Mouse (Mus musculus) heart, embryonic 15.5 days (tissue): Measurements from ENCODE around the gene Oxtr. TPM values are rescaled to one million over a fixed set of nuclear protein-coding genes. Genes with fewer than 3 reads are reported as not detected.

Experiments
- ATAC-seq: fragments of 200-750 bp; cut with Nextera tagmentation; replicated peaks from 2 replicates; pipeline ENCODE4 v1.8.0; 2017; ENCODE audit warnings: low read depth, moderate TSS enrichment; ENCODE audit not compliant: insufficient number of reproducible peaks, insufficient read depth, low FRiP score
- H3K27ac ChIP-seq: fragments of 300-500 bp; sonication (generic); 2 replicates; pipeline ENCODE4 v1.5.1; 2015; ENCODE audit warnings: mild to moderate bottlenecking, inconsistent platforms
- H3K27me3 ChIP-seq: fragments of 300-500 bp; sonication (generic); 2 replicates; pipeline ENCODE4 v1.6.1; 2015; ENCODE audit warnings: inconsistent platforms
- H3K36me3 ChIP-seq: fragments of 300-500 bp; sonication (generic); 2 replicates; pipeline ENCODE4 v1.6.1; 2015; ENCODE audit warnings: mild to moderate bottlenecking, inconsistent platforms
- H3K4me1 ChIP-seq: fragments of 300-500 bp; sonication (generic); replicated peaks from 2 replicates; pipeline ENCODE4 v1.6.1; 2015; ENCODE audit warnings: inconsistent platforms
- H3K4me2 ChIP-seq: fragments of 300-500 bp; sonication (generic); 2 replicates; pipeline ENCODE4 v1.6.1; 2015; ENCODE audit warnings: inconsistent platforms, mild to moderate bottlenecking, moderate library complexity
- H3K4me3 ChIP-seq: fragments of 300-500 bp; sonication (generic); 2 replicates; pipeline ENCODE4 v1.5.1; 2015; ENCODE audit warnings: mild to moderate bottlenecking, inconsistent platforms
- H3K9ac ChIP-seq: fragments of 300-500 bp; sonication (generic); 2 replicates; pipeline ENCODE4 v1.6.1; 2015; ENCODE audit warnings: mild to moderate bottlenecking, inconsistent platforms
- H3K9me3 ChIP-seq: fragments of 300-500 bp; sonication (generic); replicated peaks from 2 replicates; pipeline ENCODE4 v1.6.1; 2016; ENCODE audit warnings: inconsistent platforms
- WGBS: fragments of 180-500 bp; shearing (Covaris S2); methylation state at CpG from one replicate; pipeline ENCODE4 v1.1.7; 2015; ENCODE audit warnings: mixed read lengths; 5-methylcytosine and 5-hydroxymethylcytosine counted together
- polyA plus RNA-seq: library from polyadenylated mRNA; unstranded; fragments of >200 nt; fragmentation: Nextera tagmentation; extraction: Ambion mirVana; gene quantifications from 2 replicates; pipeline ENCODE4 v1.2.1, GENCODE M21; 2015

Gene Oxtr
- polyA plus RNA-seq, 1 experiment from 2014 or later, result 0.21 TPM

DNA sequence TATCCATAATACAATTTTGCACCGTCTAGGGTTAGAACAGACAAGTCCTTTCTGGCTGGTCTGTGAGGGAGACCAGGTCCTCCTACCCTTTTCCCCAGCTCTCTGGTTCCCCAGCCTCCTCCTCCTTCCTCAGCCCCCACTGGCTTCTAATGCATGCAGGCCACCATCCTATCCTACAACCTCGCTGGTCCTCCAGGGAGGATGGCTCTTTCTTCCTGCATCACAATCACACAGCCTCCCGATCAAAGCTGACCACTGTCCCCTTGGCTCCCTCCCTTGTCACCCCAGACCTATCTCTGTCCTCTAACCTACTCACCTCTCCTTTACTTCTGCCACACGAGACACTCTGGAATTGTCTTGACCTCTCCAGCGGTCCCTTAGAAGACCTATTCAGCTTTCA, 1.8 kb downstream of the Oxtr start:
- Histone ChIP-seq H3K27ac (no peak overlapping the region), H3K4me1 (peaks cover 22% of the 10 kb centered on the region), H3K9ac (no peak overlapping the region), H3K4me2 (no peak overlapping the region), H3K27me3 (peaks cover 65% of the 10 kb centered on the region), H3K4me3 (no peak overlapping the region), H3K9me3 (no peaks in the 10 kb centered on the region), H3K36me3 (no peaks in the 10 kb centered on the region)
- no peak for ATAC-seq
- WGBS, result 85% methylated on average over 5 of the region's 5 CpGs

DNA sequence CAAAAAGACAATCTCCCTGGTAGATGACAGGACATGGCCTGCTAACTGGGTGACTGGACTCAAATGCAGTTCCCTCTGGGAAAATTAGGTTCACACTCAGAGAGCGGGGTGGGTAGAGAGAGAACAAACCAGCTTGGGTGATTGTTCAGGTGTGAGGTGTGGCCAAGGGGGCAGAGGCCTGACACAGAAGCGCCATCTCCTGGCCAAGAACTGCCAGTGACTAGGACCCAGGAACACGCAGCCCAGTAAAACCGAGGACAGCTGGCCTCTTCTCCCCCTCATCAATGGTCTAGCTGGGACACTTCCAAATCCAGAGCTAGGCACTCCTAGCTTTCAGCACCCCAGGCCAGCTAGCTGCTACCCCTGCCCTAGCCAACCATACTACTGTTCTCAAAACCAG, 5.4 kb downstream of the Oxtr start:
- H3K9me3 ChIP-seq, result no peaks in the 10 kb centered on the region
- H3K4me1 ChIP-seq, result peaks cover 7% of the 10 kb centered on the region
- H3K4me3 ChIP-seq, result no peak overlapping the region
- no peak overlapping the region for H3K27ac ChIP-seq
- peaks cover 47% of the 10 kb centered on the region for H3K27me3 ChIP-seq
- no peaks in the 10 kb centered on the region for H3K36me3 ChIP-seq
- no peak for ATAC-seq
- WGBS, result 6% methylated on average over 4 of the region's 4 CpGs
- no peak overlapping the region for H3K9ac ChIP-seq
- no peak overlapping the region for H3K4me2 ChIP-seq

DNA sequence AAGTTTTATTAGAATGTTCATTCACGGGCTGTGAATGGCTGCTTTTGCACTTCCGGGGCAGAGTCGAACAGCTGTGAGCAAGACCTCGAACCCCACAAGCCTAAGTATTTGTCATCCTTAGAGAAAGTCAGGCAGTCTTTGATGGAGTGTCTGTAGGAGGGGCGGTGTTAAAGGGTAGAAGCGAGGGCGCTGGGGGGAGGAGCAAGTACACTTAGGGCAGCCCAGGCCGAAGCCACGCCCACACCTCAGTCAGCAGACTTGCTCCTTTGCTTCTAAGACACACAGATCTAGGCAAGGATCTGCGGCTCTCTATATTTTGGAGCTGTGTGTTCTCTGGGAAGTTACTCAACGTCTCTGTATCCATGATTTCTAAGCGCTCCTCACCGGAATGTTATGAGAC, 9.9 kb downstream of the Oxtr start:
- H3K4me2 ChIP-seq, result no peak overlapping the region
- no peak overlapping the region for H3K9ac ChIP-seq
- peaks cover 9% of the 10 kb centered on the region for H3K27me3 ChIP-seq
- H3K4me1 ChIP-seq, result no peaks in the 10 kb centered on the region
- no peaks in the 10 kb centered on the region for H3K9me3 ChIP-seq
- H3K4me3 ChIP-seq, result no peak overlapping the region
- 41% methylated on average over 13 of the region's 13 CpGs for WGBS
- no peaks in the 10 kb centered on the region for H3K36me3 ChIP-seq
- no peak for ATAC-seq
- no peak overlapping the region for H3K27ac ChIP-seq

DNA sequence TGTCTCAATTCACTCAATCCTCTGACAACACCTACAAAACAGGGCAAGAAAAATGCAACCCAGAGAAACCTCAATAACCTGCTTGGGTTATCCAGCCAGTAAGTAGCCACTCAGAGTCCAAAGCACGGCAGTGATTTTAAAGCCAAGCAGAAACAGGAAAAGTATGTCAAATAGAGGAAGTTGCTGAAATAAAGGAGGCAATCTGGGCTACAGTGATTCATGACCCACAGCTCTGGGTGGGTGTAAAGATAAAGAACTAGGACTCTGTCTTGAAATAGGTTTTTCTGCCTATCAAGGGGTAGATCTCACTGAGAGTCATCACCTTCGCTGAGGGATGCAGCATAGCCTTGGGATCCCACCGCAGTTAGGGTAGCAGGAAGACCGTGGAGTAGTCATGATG, 18.1 kb downstream of the Oxtr start:
- Histone ChIP-seq H3K4me1 (no peaks in the 10 kb centered on the region), H3K9ac (no peak overlapping the region), H3K27ac (no peak overlapping the region), H3K9me3 (no peaks in the 10 kb centered on the region), H3K27me3 (no peaks in the 10 kb centered on the region), H3K4me3 (no peak overlapping the region), H3K4me2 (no peak overlapping the region), H3K36me3 (0 out of 2 replicates have a peak, but pooled peaks cover 5% of the 10 kb centered on the region)
- no peak for ATAC-seq
- 78% methylated on average over 4 of the region's 4 CpGs for WGBS

DNA sequence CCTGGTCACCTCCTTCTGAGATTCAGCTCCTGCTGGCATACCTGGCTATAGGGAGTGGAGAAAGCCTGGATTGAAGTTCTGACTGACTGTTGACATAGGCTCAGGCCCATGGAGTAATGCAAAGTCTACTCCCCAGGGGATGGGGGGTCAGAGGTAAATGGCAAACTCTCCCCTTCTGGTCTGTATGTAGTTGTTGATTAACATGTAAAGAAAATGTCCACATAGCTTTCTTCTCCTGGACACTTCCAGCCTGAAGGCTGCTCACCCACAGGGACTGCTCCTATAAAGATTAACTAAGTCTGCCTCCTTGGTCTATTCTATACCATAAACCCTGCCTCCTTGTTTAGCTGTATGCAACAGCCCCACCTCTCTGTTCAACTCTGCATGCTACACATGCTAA, 23.7 kb downstream of the Oxtr start:
- no peak overlapping the region for H3K9ac ChIP-seq
- H3K4me1 ChIP-seq, result peaks cover 32% of the 10 kb centered on the region
- H3K4me3 ChIP-seq, result no peak overlapping the region
- H3K27me3 ChIP-seq, result no peaks in the 10 kb centered on the region
- no peak overlapping the region for H3K4me2 ChIP-seq
- ATAC-seq, result no peak
- H3K27ac ChIP-seq, result no peak overlapping the region
- H3K9me3 ChIP-seq, result no peaks in the 10 kb centered on the region
- no peaks in the 10 kb centered on the region for H3K36me3 ChIP-seq

DNA sequence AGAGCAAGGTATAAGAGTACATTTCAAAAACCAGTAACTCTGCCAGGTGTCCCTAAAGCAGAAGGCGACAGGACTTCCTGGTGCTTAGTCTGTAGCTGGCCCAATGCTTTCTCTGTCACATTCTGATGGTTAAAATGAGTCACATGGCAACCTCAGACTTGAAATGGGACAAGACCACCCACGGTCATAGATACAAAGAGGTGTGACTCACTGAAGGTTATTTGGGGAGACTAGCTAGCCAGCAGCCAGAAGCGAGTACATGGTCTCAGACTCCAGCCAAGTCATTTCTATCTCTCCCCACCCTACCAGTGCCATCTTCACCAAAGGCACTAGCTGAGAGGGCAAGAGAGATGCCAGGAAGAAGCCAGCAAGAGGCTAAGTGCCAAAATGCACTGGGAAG, 24.3 kb downstream of the Oxtr start:
- WGBS, result 55% methylated on average over 3 of the region's 3 CpGs
- H3K9ac ChIP-seq, result no peak overlapping the region
- H3K27me3 ChIP-seq, result no peaks in the 10 kb centered on the region
- no peak overlapping the region for H3K27ac ChIP-seq
- no peak for ATAC-seq
- no peaks in the 10 kb centered on the region for H3K36me3 ChIP-seq
- no peaks in the 10 kb centered on the region for H3K9me3 ChIP-seq
- H3K4me2 ChIP-seq, result no peak overlapping the region
- no peak overlapping the region for H3K4me3 ChIP-seq
- peaks cover 32% of the 10 kb centered on the region for H3K4me1 ChIP-seq

DNA sequence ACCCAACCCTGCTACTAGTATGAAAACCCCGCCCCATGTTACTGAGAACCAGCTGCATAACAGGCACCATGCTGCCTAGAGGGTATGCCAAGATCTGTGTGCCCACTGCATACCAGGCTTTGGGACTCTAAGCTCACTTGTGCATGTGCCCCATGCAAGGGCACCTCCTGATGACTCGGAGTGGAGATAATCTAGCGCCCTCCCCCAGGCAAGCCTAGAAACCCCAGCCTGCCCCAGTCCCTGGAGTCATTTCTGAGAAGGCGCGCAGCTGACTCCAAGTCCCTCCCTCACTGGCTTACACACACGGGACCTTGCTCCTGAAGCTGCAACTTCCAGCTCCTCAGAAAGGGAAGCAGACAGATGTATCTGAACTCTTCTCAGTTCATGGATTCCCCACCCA, 26.4 kb downstream of the Oxtr start:
- no peak overlapping the region for H3K9ac ChIP-seq
- no peak overlapping the region for H3K27ac ChIP-seq
- ATAC-seq, result no peak
- no peaks in the 10 kb centered on the region for H3K9me3 ChIP-seq
- no peak overlapping the region for H3K4me3 ChIP-seq
- H3K36me3 ChIP-seq, result no peaks in the 10 kb centered on the region
- H3K4me1 ChIP-seq, result peaks cover 40% of the 10 kb centered on the region
- H3K4me2 ChIP-seq, result peak overlapping the region; percentile 54; the same call in 1 of the 2 replicates
- 74% methylated on average over 6 of the region's 6 CpGs for WGBS
- H3K27me3 ChIP-seq, result no peaks in the 10 kb centered on the region

DNA sequence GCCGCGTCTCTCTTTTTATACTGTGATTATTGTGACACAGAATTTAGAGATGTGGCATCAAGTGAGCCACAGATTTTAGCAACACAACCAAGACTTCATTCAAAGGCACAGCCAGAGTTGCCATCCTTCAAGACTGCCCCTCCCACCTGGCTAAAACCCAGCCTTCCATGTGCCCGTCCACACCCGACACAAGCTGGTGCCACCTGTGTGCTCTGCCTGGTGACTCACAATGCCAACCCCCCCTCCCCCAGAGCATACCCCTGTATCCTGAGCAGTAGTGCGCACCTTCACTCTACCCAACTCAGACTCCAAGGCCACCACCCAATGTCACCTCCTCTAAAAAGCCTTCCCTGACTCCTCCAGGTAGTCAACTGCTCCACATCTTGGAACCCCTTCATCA, 28.3 kb downstream of the Oxtr start:
- no peaks in the 10 kb centered on the region for H3K36me3 ChIP-seq
- 93% methylated on average over 5 of the region's 5 CpGs for WGBS
- peak overlapping the region; percentile 54 for H3K4me2 ChIP-seq
- no peaks in the 10 kb centered on the region for H3K27me3 ChIP-seq
- no peak for ATAC-seq
- H3K27ac ChIP-seq, result no peak overlapping the region
- peaks cover 42% of the 10 kb centered on the region for H3K4me1 ChIP-seq
- H3K4me3 ChIP-seq, result no peak overlapping the region
- no peak overlapping the region for H3K9ac ChIP-seq
- no peaks in the 10 kb centered on the region for H3K9me3 ChIP-seq

DNA sequence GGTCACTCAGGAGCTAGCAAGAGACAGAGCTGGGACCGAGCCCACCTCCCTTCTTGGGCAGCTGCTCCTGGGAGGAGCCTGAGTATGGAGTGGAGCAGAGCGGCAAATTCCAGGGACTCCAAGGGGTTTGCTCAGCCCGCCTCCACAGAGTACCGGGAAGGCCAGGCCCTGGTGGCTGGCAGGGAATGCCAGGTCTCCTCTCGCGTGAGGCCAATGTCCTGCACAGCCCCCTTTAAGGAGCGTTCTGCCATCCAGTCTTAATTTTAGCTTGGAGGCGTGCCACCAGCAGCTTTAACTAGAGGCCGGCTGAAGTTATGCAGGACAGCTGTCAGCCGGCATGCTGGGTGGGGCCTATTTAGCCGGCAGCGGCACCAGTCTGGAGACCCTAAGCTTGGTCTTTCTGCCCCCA, 30.4 kb downstream of the Oxtr start, which contains the start of gene Cav3:
Gene Cav3 (plus strand): TSS at position 165 of the 409 bp plus-strand sequence.
- no peaks in the 10 kb centered on the region for H3K36me3 ChIP-seq
- peaks cover 35% of the 10 kb centered on the region for H3K4me1 ChIP-seq
- no peaks in the 10 kb centered on the region for H3K27me3 ChIP-seq
- no peaks in the 10 kb centered on the region for H3K9me3 ChIP-seq
- 26% methylated on average over 12 of the region's 12 CpGs for WGBS
- H3K4me3 ChIP-seq, result peak within 1 kb of the TSS; percentile 48
- peak within 1 kb of the TSS; percentile 59 for H3K4me2 ChIP-seq
- peak; percentile 95 for ATAC-seq
- peak within 1 kb of the TSS; percentile 59 for H3K9ac ChIP-seq
- H3K27ac ChIP-seq, result peak within 1 kb of the TSS; percentile 96

DNA sequence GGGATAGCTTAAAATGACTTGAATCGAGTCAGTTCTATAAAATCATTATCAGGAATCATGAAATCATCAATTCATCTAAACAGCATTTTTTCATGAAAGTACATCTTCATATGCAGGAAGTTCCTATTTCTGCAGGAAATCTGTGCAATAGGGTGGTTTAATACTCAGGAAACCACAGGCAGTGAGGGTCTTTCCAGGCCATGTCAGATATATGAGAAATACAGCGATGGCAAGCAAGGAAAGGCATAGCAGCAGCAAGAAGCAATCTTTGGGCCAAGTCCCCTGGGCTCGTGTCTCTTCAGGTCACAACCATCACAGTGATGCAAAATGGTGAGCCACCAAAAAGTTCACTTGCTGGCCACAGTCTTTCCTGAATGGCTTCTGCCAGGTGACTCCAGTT, 44.1 kb downstream of the Oxtr start:
- Histone ChIP-seq H3K36me3 (no peaks in the 10 kb centered on the region), H3K27me3 (no peaks in the 10 kb centered on the region), H3K4me2 (no peak overlapping the region), H3K4me3 (no peak overlapping the region), H3K4me1 (no peaks in the 10 kb centered on the region), H3K9me3 (no peaks in the 10 kb centered on the region), H3K27ac (no peak overlapping the region), H3K9ac (no peak overlapping the region)
- 70% methylated on average over 3 of the region's 3 CpGs for WGBS
- ATAC-seq, result no peak

DNA sequence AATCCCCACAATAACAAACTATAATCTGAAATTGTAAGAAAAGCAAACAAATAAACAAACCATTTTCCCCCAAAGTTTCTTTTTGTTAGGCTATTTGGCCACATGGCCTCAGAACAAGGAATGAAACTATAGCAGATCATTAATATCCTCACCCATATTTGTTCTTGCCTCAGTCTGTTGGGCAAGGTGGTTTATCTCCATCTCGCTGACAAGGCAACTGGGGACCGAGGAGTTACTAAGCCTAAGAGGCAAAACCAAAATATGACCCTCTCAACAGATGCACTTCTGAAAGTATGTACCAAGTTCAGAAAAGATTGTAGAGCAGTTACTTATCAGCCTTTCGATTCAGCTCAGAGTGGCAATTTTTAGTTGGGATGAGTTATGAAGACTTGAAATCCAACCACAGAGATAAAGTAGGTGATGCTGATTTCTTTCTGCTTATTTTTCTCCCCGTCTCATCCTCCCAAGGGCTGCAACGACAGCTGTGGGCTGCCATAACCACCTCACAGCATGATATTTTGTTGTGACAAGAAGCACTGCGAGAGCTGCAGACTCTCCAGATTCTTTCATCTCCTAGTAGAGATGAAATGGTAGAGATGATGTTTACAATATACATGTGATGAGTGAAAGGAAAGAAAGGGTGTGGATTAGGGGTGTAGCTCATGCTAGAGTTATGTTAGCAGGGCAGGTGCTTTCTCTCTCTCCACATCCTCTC, 63.6 kb downstream of the Oxtr start:
- WGBS, result 51% methylated on average over 6 of the region's 6 CpGs
- no peaks in the 10 kb centered on the region for H3K4me1 ChIP-seq

More for the DNA sequence above, 63.6 kb downstream of the Oxtr start:
- Histone ChIP-seq H3K4me3 (no peak overlapping the region), H3K27me3 (no peaks in the 10 kb centered on the region), H3K36me3 (no peaks in the 10 kb centered on the region), H3K27ac (no peak overlapping the region), H3K9ac (no peak overlapping the region), H3K9me3 (no peaks in the 10 kb centered on the region; the same call in 1 of the 2 replicates), H3K4me2 (no peak overlapping the region)
- no peak for ATAC-seq
